ENCODE assay signal across 8 mouse cellular contexts in genomic region chr7:143685359-143686067, GRCm38 (mm10). TPM values are rescaled to one million over a fixed set of nuclear protein-coding genes. Genes with fewer than 3 reads are reported as not detected.
DNase-seq lines count a peak whose midpoint lies in the region; ATAC-seq and TF ChIP-seq lines count a peak whose summit lies in the region.

Gene Tnfrsf23 (minus strand): TSS chr7:143685872.

- H3K36me3 ChIP-seq in heart, embryonic 13.5 days: peaks cover 32% of the 10 kb centered on the region
- H3K36me3 ChIP-seq in kidney, postnatal 0 days (ENCODE audit: insufficient read depth, low read length): peaks cover 14% of the 10 kb centered on the region; the same call in 1 of the 2 replicates
- H3K36me3 ChIP-seq in liver, adult 2 months (ENCODE audit: control insufficient read depth, insufficient read depth, low read length): no peaks in the 10 kb centered on the region
- H3K36me3 ChIP-seq in stomach, embryonic 14.5 days (ENCODE audit: control insufficient read depth, insufficient read depth, low read length): peaks cover 29% of the 10 kb centered on the region

- no peaks in the 10 kb centered on the region for H3K27me3 ChIP-seq in heart, embryonic 13.5 days (replicated peaks)
- H3K27me3 ChIP-seq in kidney, postnatal 0 days (ENCODE audit: insufficient read depth, low read length): no peaks in the 10 kb centered on the region
- H3K27me3 ChIP-seq in liver, adult 2 months (ENCODE audit: control insufficient read depth, insufficient read depth, low read length): no peaks in the 10 kb centered on the region
- no peaks in the 10 kb centered on the region for H3K27me3 ChIP-seq in stomach, embryonic 14.5 days (ENCODE audit: control insufficient read depth, insufficient read depth, low read length)

- H3K27ac ChIP-seq in heart, embryonic 13.5 days (replicated peaks): peak within 1 kb of the TSS; percentile 54
- no peak within 1 kb of the TSS; the same call in 1 of the 2 replicates for H3K27ac ChIP-seq in kidney, postnatal 0 days
- H3K27ac ChIP-seq in liver, adult 2 months (replicated peaks; ENCODE audit: insufficient read depth, low read depth, low read length): no peak within 1 kb of the TSS
- no peak within 1 kb of the TSS for H3K27ac ChIP-seq in stomach, embryonic 14.5 days (ENCODE audit: low read length)

- peak; percentile 98 for DNase-seq in 3T3-L1 (ENCODE audit: low read depth, low spot score)
- DNase-seq in adrenal gland, adult (ENCODE audit: inconsistent age in 2 of 2, low spot score in 1 of 2): peak; percentile 90 to 94
- DNase-seq in kidney, postnatal 0 days (ENCODE audit: low spot score): peak; percentile 90
- DNase-seq in liver, adult 2 months (ENCODE audit: extremely low read depth, low read depth, low spot score): peak; percentile 79

- peaks cover 6% of the 10 kb centered on the region for H3K4me1 ChIP-seq in heart, embryonic 13.5 days
- no peaks in the 10 kb centered on the region for H3K4me1 ChIP-seq in kidney, postnatal 0 days (replicated peaks; ENCODE audit: insufficient read depth, low read length)
- no peaks in the 10 kb centered on the region for H3K4me1 ChIP-seq in liver, adult 2 months (ENCODE audit: control insufficient read depth, insufficient read depth, low read length)
- no peaks in the 10 kb centered on the region for H3K4me1 ChIP-seq in stomach, embryonic 14.5 days (ENCODE audit: control insufficient read depth, insufficient read depth, low read length)

- H3K4me2 ChIP-seq in heart, embryonic 13.5 days: peak within 1 kb of the TSS; percentile 96
- peak within 1 kb of the TSS; percentile 88 for H3K4me2 ChIP-seq in kidney, postnatal 0 days (ENCODE audit: low read length)
- peak within 1 kb of the TSS; percentile 81 for H3K4me2 ChIP-seq in stomach, embryonic 14.5 days (replicated peaks; ENCODE audit: low read depth, low read length)

- H3K4me3 ChIP-seq in heart, embryonic 13.5 days: peak within 1 kb of the TSS; percentile 61
- peak within 1 kb of the TSS; percentile 38 for H3K4me3 ChIP-seq in kidney, postnatal 0 days (replicated peaks; ENCODE audit: low read depth, low read length)
- H3K4me3 ChIP-seq in liver, adult 2 months (ENCODE audit: insufficient read depth, low read depth, low read length): peak within 1 kb of the TSS; percentile 50
- H3K4me3 ChIP-seq in stomach, embryonic 14.5 days (ENCODE audit: low read depth, low read length): peak within 1 kb of the TSS; percentile 37

- H3K9me3 ChIP-seq in heart, embryonic 13.5 days: no peaks in the 10 kb centered on the region
- no peaks in the 10 kb centered on the region for H3K9me3 ChIP-seq in kidney, postnatal 0 days (replicated peaks; ENCODE audit: low read length)
- H3K9me3 ChIP-seq in stomach, embryonic 14.5 days (ENCODE audit: control insufficient read depth, low read depth, low read length): no peaks in the 10 kb centered on the region

- TF ChIP-seq CTCF in kidney, postnatal 0 days (IDR thresholded peaks at IDR 0.05; ENCODE audit: low read depth): peak; percentile 12; the same call in 1 of the 2 replicates
- no peak for TF ChIP-seq CTCF in liver, adult 2 months (IDR thresholded peaks at IDR 0.05; ENCODE audit: low read depth, low read length)

- TF ChIP-seq POLR2A in liver, adult 2 months (IDR thresholded peaks at IDR 0.05; ENCODE audit: extremely low read depth, insufficient read depth, low read length): peak; percentile 36; the same call in 1 of the 2 replicates

- H3K79me2 ChIP-seq in liver, adult 2 months (ENCODE audit: control insufficient read depth, insufficient read depth, low read length): no peaks in the 10 kb centered on the region

- peak; percentile 76 for ATAC-seq in erythroid progenitor cell, adult 5-6 weeks (replicated peaks; ENCODE audit: low FRiP score, poor library complexity, severe bottlenecking)
- peak; percentile 72; the same call in 1 of the 2 replicates for ATAC-seq in heart, embryonic 13.5 days (ENCODE audit: extremely low read depth, insufficient number of reproducible peaks, low FRiP score, low TSS enrichment)
- ATAC-seq in kidney, postnatal 0 days (replicated peaks; ENCODE audit: low FRiP score, low read depth): peak; percentile 87
- peak; percentile 94 for ATAC-seq in monocyte, adult 5-6 weeks (replicated peaks; ENCODE audit: insufficient number of reproducible peaks, low FRiP score, low TSS enrichment, poor library complexity, severe bottlenecking)
- peak; percentile 90 for ATAC-seq in stomach, embryonic 14.5 days (ENCODE audit: insufficient number of reproducible peaks, insufficient read depth, low FRiP score, low read depth)

- peak within 1 kb of the TSS; percentile 75 for H3K9ac ChIP-seq in heart, embryonic 13.5 days
- H3K9ac ChIP-seq in kidney, postnatal 0 days (ENCODE audit: low read depth, low read length): peak within 1 kb of the TSS; percentile 52; the same call in 1 of the 2 replicates
- peak within 1 kb of the TSS; percentile 4; the same call in 1 of the 2 replicates for H3K9ac ChIP-seq in liver, adult 2 months (ENCODE audit: low read depth, low read length)
- 0 out of 2 replicates have a peak within 1 kb of the TSS, but pooled peaks have one; percentile 3 for H3K9ac ChIP-seq in stomach, embryonic 14.5 days (replicated peaks; ENCODE audit: low read depth, low read length)

- WGBS in heart, embryonic 13.5 days: 2% methylated on average over 35 of the region's 35 CpGs
- 3% methylated on average over 35 of the region's 35 CpGs for WGBS in kidney, postnatal 0 days
- WGBS in liver, adult 2 months: 1% methylated on average over 35 of the region's 35 CpGs
- 2% methylated on average over 35 of the region's 35 CpGs for WGBS in stomach, embryonic 14.5 days

RNA-seq across cellular contexts. Expression of gene Tnfrsf23, which starts in this region (rescaled TPM):
- 2.5 TPM in 1 of 2 replicates, not detected in the other for total RNA-seq in erythroid progenitor cell, adult 5-6 weeks (2015; ENCODE audit: low replicate concordance)
- 0.30 TPM in 1 of 2 replicates, not detected in the other for total RNA-seq in erythroid progenitor cell, adult 5-6 weeks (2017; ENCODE audit: low replicate concordance)
- polyA plus RNA-seq in heart, embryonic 13.5 days (2015; fragmentation: Nextera tagmentation; extraction: Ambion mirVana): 2.4 and 3.1 TPM in 2 replicates
- polyA plus RNA-seq in kidney, postnatal 0 days (2015; fragmentation: Nextera tagmentation; extraction: Ambion mirVana): 1.9 and 2.2 TPM in 2 replicates
- total RNA-seq in liver, adult 2 months (2014; rRNA removed): 0.34 TPM in 1 of 2 replicates, not detected in the other
- polyA plus RNA-seq in liver, adult 2 months (2012; rRNA removed): 0.49 and 0.54 TPM in 2 replicates
- total RNA-seq in monocyte, adult 5-6 weeks (2017): 0.58 to 1.1 TPM in 2 of 3 replicates, not detected in the other
- 1.7 and 1.9 TPM in 2 replicates for polyA plus RNA-seq in stomach, embryonic 14.5 days (2014; fragmentation: Nextera tagmentation; extraction: Ambion mirVana)

Comparison
In these comparisons a context has a peak if more than half of its experiments do, and no peak if none do; other contexts are left out.
1. Peak in DNase-seq, H3K4me3 ChIP-seq and H3K9ac ChIP-seq in liver, adult 2 months; RNA of the gene not detected or under 1 TPM.
2. H3K9ac ChIP-seq: peak in every context shown above with its lines; median percentile 75 in heart, embryonic 13.5 days; 52 in kidney, postnatal 0 days; 4 in liver, adult 2 months; 3 in stomach, embryonic 14.5 days.